Mouse (Mus musculus): Measurements from ENCODE around the gene Myl10. TPM values are rescaled to one million over a fixed set of nuclear protein-coding genes. Genes with fewer than 3 reads are reported as not detected.
A peak's percentile ranks its signal among the peaks of the same experiment; 100 is the strongest.

Gene Myl10
- polyA plus RNA-seq, 1 experiment = not detected

GRCm38 (mm10) chr5:136688841-136689240, 4.1 kb upstream of the Myl10 start:
- Histone ChIP-seq H3K27ac (ENCODE audit: insufficient read depth, low read depth, low read length) (no peak overlapping the region), H3K4me3 (ENCODE audit: insufficient read depth, low read depth, low read length) (no peak overlapping the region), H3K36me3 (ENCODE audit: control insufficient read depth, insufficient read depth, low read length) (no peaks in the 10 kb centered on the region), H3K27me3 (replicated peaks; ENCODE audit: control insufficient read depth, insufficient read depth, low read length) (no peaks in the 10 kb centered on the region), H3K4me1 (ENCODE audit: control insufficient read depth, insufficient read depth, low read length) (no peaks in the 10 kb centered on the region)
- WGBS = 58% methylated on average over 6 of the region's 6 CpGs
- no peak for DNase-seq
- TF ChIP-seq POLR2A (IDR thresholded peaks at IDR 0.05; ENCODE audit: low read depth, low read length) (no peak), CTCF (conservative IDR thresholded peaks at IDR 0.05; ENCODE audit: insufficient read depth, insufficient read length, low read depth, low read length) (no peak)

GRCm38 (mm10) chr5:136691170-136691569, 1.8 kb upstream of the Myl10 start:
- TF ChIP-seq CTCF (conservative IDR thresholded peaks at IDR 0.05; ENCODE audit: insufficient read depth, insufficient read length, low read depth, low read length) (no peak), POLR2A (IDR thresholded peaks at IDR 0.05; ENCODE audit: low read depth, low read length) (no peak)
- Histone ChIP-seq H3K36me3 (ENCODE audit: control insufficient read depth, insufficient read depth, low read length) (no peaks in the 10 kb centered on the region), H3K27ac (ENCODE audit: insufficient read depth, low read depth, low read length) (no peak overlapping the region), H3K4me1 (ENCODE audit: control insufficient read depth, insufficient read depth, low read length) (no peaks in the 10 kb centered on the region), H3K27me3 (replicated peaks; ENCODE audit: control insufficient read depth, insufficient read depth, low read length) (no peaks in the 10 kb centered on the region), H3K4me3 (ENCODE audit: insufficient read depth, low read depth, low read length) (no peak overlapping the region)
- WGBS = 74% methylated on average over 3 of the region's 3 CpGs
- no peak for DNase-seq

GRCm38 (mm10) chr5:136693418-136693817, 472 bp downstream of the Myl10 start:
- no peak for DNase-seq
- Histone ChIP-seq H3K27me3 (replicated peaks; ENCODE audit: control insufficient read depth, insufficient read depth, low read length) (no peaks in the 10 kb centered on the region), H3K36me3 (ENCODE audit: control insufficient read depth, insufficient read depth, low read length) (no peaks in the 10 kb centered on the region), H3K4me3 (ENCODE audit: insufficient read depth, low read depth, low read length) (no peak overlapping the region), H3K27ac (ENCODE audit: insufficient read depth, low read depth, low read length) (no peak overlapping the region), H3K4me1 (ENCODE audit: control insufficient read depth, insufficient read depth, low read length) (no peaks in the 10 kb centered on the region)
- TF ChIP-seq CTCF (conservative IDR thresholded peaks at IDR 0.05; ENCODE audit: insufficient read depth, insufficient read length, low read depth, low read length) (no peak), POLR2A (IDR thresholded peaks at IDR 0.05; ENCODE audit: low read depth, low read length) (no peak)
- 61% methylated on average over 7 of the region's 7 CpGs for WGBS

DNA sequence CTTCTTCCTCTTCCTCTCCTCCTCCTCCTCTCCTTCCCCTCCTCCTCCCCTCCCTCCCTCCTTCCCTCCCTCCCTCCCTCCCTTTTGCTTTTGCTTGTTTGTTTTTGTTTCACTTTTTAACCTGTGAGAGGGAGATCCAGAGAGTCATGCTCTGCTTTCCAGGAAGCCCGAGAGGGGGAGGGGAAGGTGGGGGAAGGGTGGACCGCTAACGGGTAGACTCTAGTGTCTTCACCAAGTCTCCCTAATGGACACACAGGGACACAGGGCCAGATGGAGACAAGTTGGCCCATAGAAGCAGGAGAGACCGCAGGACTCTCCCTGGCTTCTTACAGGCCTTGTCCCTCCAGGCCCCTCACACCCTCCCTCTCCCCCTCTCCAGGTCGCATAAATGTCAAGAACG, 2.0 kb downstream of the Myl10 start:
- H3K27ac ChIP-seq (ENCODE audit: insufficient read depth, low read depth, low read length) = no peak overlapping the region
- TF ChIP-seq POLR2A (IDR thresholded peaks at IDR 0.05; ENCODE audit: low read depth, low read length) = no peak
- TF ChIP-seq CTCF (conservative IDR thresholded peaks at IDR 0.05; ENCODE audit: insufficient read depth, insufficient read length, low read depth, low read length) = no peak
- no peaks in the 10 kb centered on the region for H3K27me3 ChIP-seq (replicated peaks; ENCODE audit: control insufficient read depth, insufficient read depth, low read length)
- 39% methylated on average over 6 of the region's 6 CpGs for WGBS
- no peak for DNase-seq
- no peak overlapping the region for H3K4me3 ChIP-seq (ENCODE audit: insufficient read depth, low read depth, low read length)
- H3K4me1 ChIP-seq (ENCODE audit: control insufficient read depth, insufficient read depth, low read length) = no peaks in the 10 kb centered on the region
- H3K36me3 ChIP-seq (ENCODE audit: control insufficient read depth, insufficient read depth, low read length) = no peaks in the 10 kb centered on the region

DNA sequence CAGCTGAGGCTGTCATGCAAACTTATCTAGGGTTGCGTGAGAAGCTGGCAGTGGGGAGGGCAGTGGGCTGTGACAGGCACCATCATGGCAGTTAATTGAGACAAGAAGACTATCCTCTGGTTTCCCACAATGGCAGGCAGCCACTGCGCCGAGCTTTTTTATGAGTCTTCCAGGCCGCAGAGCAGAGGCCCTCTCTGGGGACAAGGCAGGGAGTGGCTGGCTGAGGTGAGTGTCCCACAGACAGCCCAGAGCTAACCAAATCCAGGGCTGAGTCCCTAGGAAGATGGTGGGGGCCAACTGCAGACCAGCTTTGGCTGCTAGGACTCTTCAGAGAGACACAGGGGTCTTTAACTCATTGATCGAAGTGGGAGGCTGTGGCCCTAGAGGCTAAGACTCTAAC, 3.6 kb downstream of the Myl10 start:
- no peak for TF ChIP-seq POLR2A (IDR thresholded peaks at IDR 0.05; ENCODE audit: low read depth, low read length)
- TF ChIP-seq CTCF (conservative IDR thresholded peaks at IDR 0.05; ENCODE audit: insufficient read depth, insufficient read length, low read depth, low read length) = no peak
- Histone ChIP-seq H3K27me3 (replicated peaks; ENCODE audit: control insufficient read depth, insufficient read depth, low read length) (no peaks in the 10 kb centered on the region), H3K36me3 (ENCODE audit: control insufficient read depth, insufficient read depth, low read length) (no peaks in the 10 kb centered on the region), H3K4me1 (ENCODE audit: control insufficient read depth, insufficient read depth, low read length) (no peaks in the 10 kb centered on the region), H3K27ac (ENCODE audit: insufficient read depth, low read depth, low read length) (no peak overlapping the region), H3K4me3 (ENCODE audit: insufficient read depth, low read depth, low read length) (no peak overlapping the region)
- WGBS = 70% methylated on average over 5 of the region's 5 CpGs
- DNase-seq = no peak

DNA sequence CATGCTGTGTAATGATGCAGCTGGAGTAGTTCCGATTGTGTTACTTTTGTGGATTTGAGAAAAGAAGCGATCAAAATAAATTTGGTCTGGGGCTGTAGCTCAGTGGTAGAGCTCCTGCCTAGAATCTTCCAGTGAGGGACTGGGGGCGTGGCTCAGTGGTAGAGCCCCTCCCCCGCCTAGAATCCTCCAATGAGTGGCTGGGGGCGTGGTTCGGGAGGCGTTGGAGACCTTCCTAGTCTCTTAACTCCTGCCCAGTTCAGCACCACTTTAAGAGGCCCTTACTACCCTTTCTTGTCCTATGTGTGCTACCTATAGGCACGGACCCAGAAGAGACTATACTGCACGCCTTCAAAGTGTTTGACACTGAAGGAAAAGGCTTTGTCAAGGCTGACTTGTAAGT, 4.7 kb downstream of the Myl10 start:
- TF ChIP-seq CTCF (conservative IDR thresholded peaks at IDR 0.05; ENCODE audit: insufficient read depth, insufficient read length, low read depth, low read length) = no peak
- no peak for TF ChIP-seq POLR2A (IDR thresholded peaks at IDR 0.05; ENCODE audit: low read depth, low read length)
- Histone ChIP-seq H3K4me1 (ENCODE audit: control insufficient read depth, insufficient read depth, low read length) (no peaks in the 10 kb centered on the region), H3K27me3 (replicated peaks; ENCODE audit: control insufficient read depth, insufficient read depth, low read length) (no peaks in the 10 kb centered on the region), H3K4me3 (ENCODE audit: insufficient read depth, low read depth, low read length) (no peak overlapping the region), H3K27ac (ENCODE audit: insufficient read depth, low read depth, low read length) (no peak overlapping the region), H3K36me3 (ENCODE audit: control insufficient read depth, insufficient read depth, low read length) (no peaks in the 10 kb centered on the region)
- DNase-seq = no peak
- WGBS = 87% methylated on average over 9 of the region's 9 CpGs

- no peak for TF ChIP-seq CTCF (conservative IDR thresholded peaks at IDR 0.05; ENCODE audit: insufficient read depth, insufficient read length, low read depth, low read length)
- peak; percentile 29 for DNase-seq
- WGBS = 38% methylated on average over 3 of the region's 3 CpGs
- no peaks in the 10 kb centered on the region for H3K27me3 ChIP-seq (replicated peaks; ENCODE audit: control insufficient read depth, insufficient read depth, low read length)
- no peaks in the 10 kb centered on the region for H3K36me3 ChIP-seq (ENCODE audit: control insufficient read depth, insufficient read depth, low read length)
- H3K27ac ChIP-seq (ENCODE audit: insufficient read depth, low read depth, low read length) = no peak overlapping the region
- H3K4me1 ChIP-seq (ENCODE audit: control insufficient read depth, insufficient read depth, low read length) = no peaks in the 10 kb centered on the region
- no peak overlapping the region for H3K4me3 ChIP-seq (ENCODE audit: insufficient read depth, low read depth, low read length)
These were observed 9.3 kb downstream of the Myl10 start for GRCm38 (mm10) chr5:136702159-136702725.
